Mouse (Mus musculus): ENCODE results near the gene Prr7.

Gene Prr7

GRCm38 (mm10) chr13:55478036-55478435 lies 14.0 kb downstream of the Prr7 start:
- no peak for DNase-seq (ENCODE audit: low spot score)

- no peak for DNase-seq (ENCODE audit: low spot score)
These were observed 14.9 kb downstream of the Prr7 start for GRCm38 (mm10) chr13:55479008-55479407.

- DNase-seq (ENCODE audit: low spot score), result no peak
These were observed 15.9 kb downstream of the Prr7 start for GRCm38 (mm10) chr13:55479929-55480328.

GRCm38 (mm10) chr13:55482542-55482941 lies 18.5 kb downstream of the Prr7 start:
- no peak for DNase-seq (ENCODE audit: low spot score)

- no peak for DNase-seq (ENCODE audit: low spot score)
These were observed 19.0 kb downstream of the Prr7 start for GRCm38 (mm10) chr13:55483071-55483470.

- DNase-seq (ENCODE audit: low spot score), result peak; percentile 59
These were observed 19.5 kb downstream of the Prr7 start for GRCm38 (mm10) chr13:55483593-55483992.

- no peak for DNase-seq (ENCODE audit: low spot score)
These were observed 20.5 kb downstream of the Prr7 start for GRCm38 (mm10) chr13:55484520-55485088.

- peak; percentile 78 for DNase-seq (ENCODE audit: low spot score)
These were observed 22.1 kb downstream of the Prr7 start for GRCm38 (mm10) chr13:55486029-55486794.

GRCm38 (mm10) chr13:55486916-55487577 lies 23.0 kb downstream of the Prr7 start:
- peak; percentile 45 for DNase-seq (ENCODE audit: low spot score)

GRCm38 (mm10) chr13:55487578-55488498 lies 23.8 kb downstream of the Prr7 start, which contains the start of gene Dbn1:
Gene Dbn1, minus strand, starts transcription at chr13:55488111.
- peak; percentile 72 for DNase-seq (ENCODE audit: low spot score)

GRCm38 (mm10) chr13:55494257-55494656 lies 30.2 kb downstream of the Prr7 start:
- DNase-seq (ENCODE audit: low spot score), result no peak

- DNase-seq (ENCODE audit: low spot score), result peak; percentile 92
These were observed 31.0 kb downstream of the Prr7 start for GRCm38 (mm10) chr13:55494883-55495621.

- DNase-seq (ENCODE audit: low spot score), result peak; percentile 42
These were observed 31.6 kb downstream of the Prr7 start for GRCm38 (mm10) chr13:55495702-55496101.

GRCm38 (mm10) chr13:55496661-55497060 lies 32.6 kb downstream of the Prr7 start:
- DNase-seq (ENCODE audit: low spot score), result no peak

- no peak for DNase-seq (ENCODE audit: low spot score)
These were observed 34.8 kb downstream of the Prr7 start for GRCm38 (mm10) chr13:55498906-55499305.

- no peak for DNase-seq (ENCODE audit: low spot score)
These were observed 36.5 kb downstream of the Prr7 start for GRCm38 (mm10) chr13:55500575-55500974.

GRCm38 (mm10) chr13:55502405-55502804 lies 38.3 kb downstream of the Prr7 start:
- DNase-seq (ENCODE audit: low spot score), result no peak

- no peak for DNase-seq (ENCODE audit: low spot score)
These were observed 40.3 kb downstream of the Prr7 start for GRCm38 (mm10) chr13:55504390-55504789.

GRCm38 (mm10) chr13:55505810-55506209 lies 41.7 kb downstream of the Prr7 start:
- no peak for DNase-seq (ENCODE audit: low spot score)

GRCm38 (mm10) chr13:55506697-55507096 lies 42.6 kb downstream of the Prr7 start:
- no peak for DNase-seq (ENCODE audit: low spot score)

GRCm38 (mm10) chr13:55507877-55508276 lies 43.8 kb downstream of the Prr7 start:
- DNase-seq (ENCODE audit: low spot score), result no peak
